Mouse (Mus musculus) liver, embryonic 14.5 days (tissue): Measurements from ENCODE around the gene Spsb2.

ENCODE experiments used
- CTCF ChIP-seq: IDR thresholded peaks from 2 replicates; pipeline ENCODE4 v1.5.1; 2016; ENCODE audit warnings: antibody characterized with exemption, low read depth, control low read depth
- EP300 ChIP-seq: IDR thresholded peaks from 2 replicates; pipeline ENCODE4 v1.6.1; 2016; ENCODE audit warnings: antibody characterized with exemption, low read depth

DNA sequence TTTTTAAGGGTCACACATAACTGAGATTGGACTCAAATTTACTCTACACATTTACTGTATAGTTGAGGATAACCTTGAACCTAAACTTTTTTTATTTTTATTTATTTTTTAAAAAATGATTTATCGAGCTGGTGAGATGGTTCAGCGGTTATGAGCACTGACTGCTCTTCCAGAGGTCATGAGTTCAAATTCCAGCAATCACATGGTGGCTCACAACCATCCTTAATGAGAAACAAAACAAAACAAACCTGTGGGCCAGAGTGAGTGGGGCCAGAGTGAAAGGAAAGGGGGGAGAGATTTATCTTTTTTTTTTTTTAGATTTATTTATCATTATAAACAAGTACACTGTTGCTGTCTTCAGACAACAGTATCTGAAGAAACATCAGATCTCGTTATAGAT lies 16.6 kb upstream of the Spsb2 start:
- no peak for TF ChIP-seq EP300
- no peak for TF ChIP-seq CTCF
